ENCODE assay signal across 8 mouse cellular contexts in the genomic region with DNA sequence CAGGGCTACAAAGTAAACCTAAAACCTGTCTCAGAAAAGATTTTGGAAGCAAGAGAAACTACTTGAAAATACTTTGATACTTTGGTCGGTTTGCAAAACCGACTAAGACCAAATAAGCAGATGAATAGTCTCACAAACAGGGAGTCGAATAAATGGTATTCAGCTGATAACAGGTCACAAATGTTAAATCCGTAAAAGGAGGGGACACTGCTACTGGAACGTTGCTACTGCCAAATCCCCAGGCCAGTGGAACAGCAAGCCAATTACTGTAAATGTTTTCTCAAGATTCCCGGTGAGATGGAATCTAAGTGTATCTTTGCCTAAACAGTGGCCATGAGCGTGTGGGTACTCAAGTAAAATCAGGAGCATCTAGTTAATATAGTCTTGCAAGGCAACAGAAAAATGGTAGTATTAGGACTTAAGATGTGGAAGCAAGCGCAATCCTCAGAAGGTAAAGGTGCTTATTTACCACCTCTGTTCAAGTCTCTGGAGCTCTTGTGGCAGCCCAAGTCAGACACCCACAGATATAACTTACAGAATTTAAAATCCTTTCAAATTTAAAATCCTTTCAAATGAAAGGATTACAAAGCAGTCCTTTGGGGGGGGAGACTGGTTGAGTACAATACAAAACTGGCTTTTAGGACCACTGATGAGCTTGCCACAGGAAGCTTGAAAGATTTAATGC. TPM values are rescaled to one million over a fixed set of nuclear protein-coding genes. Genes with fewer than 3 reads are reported as not detected.
DNase-seq lines count a peak whose midpoint lies in the region; ATAC-seq lines count a peak whose summit lies in the region.

No protein-coding gene starts in this region.

- no peaks in the 10 kb centered on the region for H3K27me3 ChIP-seq in lung, embryonic 16.5 days (ENCODE audit: control insufficient read depth, insufficient read depth, low read depth, low read length)
- no peaks in the 10 kb centered on the region for H3K27me3 ChIP-seq in embryonic facial prominence, embryonic 14.5 days (replicated peaks; ENCODE audit: control insufficient read depth, insufficient read depth, low read length)
- H3K27me3 ChIP-seq in limb, embryonic 12.5 days: no peaks in the 10 kb centered on the region
- H3K27me3 ChIP-seq in stomach, embryonic 14.5 days (ENCODE audit: control insufficient read depth, insufficient read depth, low read length): no peaks in the 10 kb centered on the region

- peak overlapping the region; percentile 86 for H3K9ac ChIP-seq in lung, embryonic 16.5 days (ENCODE audit: low read length)
- peak overlapping the region; percentile 83 for H3K9ac ChIP-seq in embryonic facial prominence, embryonic 14.5 days (ENCODE audit: low read depth, low read length)
- H3K9ac ChIP-seq in limb, embryonic 12.5 days (replicated peaks): peak overlapping the region; percentile 76
- peak overlapping the region; percentile 60 for H3K9ac ChIP-seq in stomach, embryonic 14.5 days (replicated peaks; ENCODE audit: low read depth, low read length)

- H3K27ac ChIP-seq in lung, embryonic 16.5 days (ENCODE audit: low read length): peak overlapping the region; percentile 99
- H3K27ac ChIP-seq in embryonic facial prominence, embryonic 14.5 days (replicated peaks; ENCODE audit: low read depth, low read length): peak overlapping the region; percentile 98
- H3K27ac ChIP-seq in limb, embryonic 12.5 days: peak overlapping the region; percentile 98
- peak overlapping the region; percentile 99 for H3K27ac ChIP-seq in stomach, embryonic 14.5 days (ENCODE audit: low read length)

- no peak for ATAC-seq in lung, embryonic 16.5 days (ENCODE audit: low read depth)
- ATAC-seq in embryonic facial prominence, embryonic 14.5 days (ENCODE audit: low read depth): no peak
- no peak for ATAC-seq in limb, embryonic 12.5 days (ENCODE audit: insufficient number of reproducible peaks, insufficient read depth, low FRiP score, low TSS enrichment, low read depth)
- ATAC-seq in stomach, embryonic 14.5 days (ENCODE audit: insufficient number of reproducible peaks, insufficient read depth, low FRiP score, low read depth): no peak

- peaks cover 29% of the 10 kb centered on the region for H3K36me3 ChIP-seq in lung, embryonic 16.5 days (ENCODE audit: control insufficient read depth, insufficient read depth, low read length)
- H3K36me3 ChIP-seq in embryonic facial prominence, embryonic 14.5 days (ENCODE audit: control insufficient read depth, insufficient read depth, low read length): peaks cover 45% of the 10 kb centered on the region
- H3K36me3 ChIP-seq in limb, embryonic 12.5 days: peaks cover 43% of the 10 kb centered on the region
- H3K36me3 ChIP-seq in stomach, embryonic 14.5 days (ENCODE audit: control insufficient read depth, insufficient read depth, low read length): peaks cover 45% of the 10 kb centered on the region

- peak overlapping the region; percentile 67 for H3K4me3 ChIP-seq in lung, embryonic 16.5 days (ENCODE audit: low read length)
- H3K4me3 ChIP-seq in embryonic facial prominence, embryonic 14.5 days (ENCODE audit: low read depth, low read length): peak overlapping the region; percentile 68
- peak overlapping the region; percentile 57 for H3K4me3 ChIP-seq in limb, embryonic 12.5 days (replicated peaks)
- H3K4me3 ChIP-seq in stomach, embryonic 14.5 days (ENCODE audit: low read depth, low read length): peak overlapping the region; percentile 59

- H3K4me2 ChIP-seq in lung, embryonic 16.5 days (ENCODE audit: low read depth, low read length): peak overlapping the region; percentile 67
- H3K4me2 ChIP-seq in embryonic facial prominence, embryonic 14.5 days (ENCODE audit: low read depth, low read length): peak overlapping the region; percentile 75
- peak overlapping the region; percentile 73 for H3K4me2 ChIP-seq in limb, embryonic 12.5 days
- peak overlapping the region; percentile 74 for H3K4me2 ChIP-seq in stomach, embryonic 14.5 days (replicated peaks; ENCODE audit: low read depth, low read length)

- H3K4me1 ChIP-seq in lung, embryonic 16.5 days (replicated peaks; ENCODE audit: control insufficient read depth, insufficient read depth, low read length): peaks cover 20% of the 10 kb centered on the region
- peaks cover 27% of the 10 kb centered on the region for H3K4me1 ChIP-seq in embryonic facial prominence, embryonic 14.5 days (ENCODE audit: control insufficient read depth, insufficient read depth, low read length)
- H3K4me1 ChIP-seq in limb, embryonic 12.5 days (replicated peaks): peaks cover 31% of the 10 kb centered on the region
- peaks cover 10% of the 10 kb centered on the region; the same call in 1 of the 2 replicates for H3K4me1 ChIP-seq in stomach, embryonic 14.5 days (ENCODE audit: control insufficient read depth, insufficient read depth, low read length)

- no peaks in the 10 kb centered on the region for H3K9me3 ChIP-seq in lung, embryonic 16.5 days (ENCODE audit: control insufficient read depth, low read length)
- no peaks in the 10 kb centered on the region for H3K9me3 ChIP-seq in embryonic facial prominence, embryonic 14.5 days (ENCODE audit: control insufficient read depth, low read length)
- no peaks in the 10 kb centered on the region for H3K9me3 ChIP-seq in limb, embryonic 12.5 days
- H3K9me3 ChIP-seq in stomach, embryonic 14.5 days (ENCODE audit: control insufficient read depth, low read depth, low read length): no peaks in the 10 kb centered on the region

- 10% methylated on average over 8 of the region's 8 CpGs for WGBS in lung, embryonic 16.5 days
- 18% methylated on average over 8 of the region's 8 CpGs for WGBS in embryonic facial prominence, embryonic 14.5 days
- 31% methylated on average over 8 of the region's 8 CpGs for WGBS in limb, embryonic 12.5 days
- 12% methylated on average over 8 of the region's 8 CpGs for WGBS in stomach, embryonic 14.5 days

- no peak for DNase-seq in lung, postnatal 36 days
- peak; percentile 26 for DNase-seq in embryonic facial prominence, embryonic 14.5 days (ENCODE audit: low spot score)
- no peak for DNase-seq in frontal cortex, postnatal 25 days (ENCODE audit: low spot score in 2 of 2)
- DNase-seq in ovary, adult 18-20 months (ENCODE audit: low spot score): no peak
- DNase-seq in thymus, postnatal 14 days: no peak

RNA-seq across cellular contexts. Expression of a gene that starts 1.2 kb away (rescaled TPM):
- 113 and 141 TPM in 2 replicates for polyA plus RNA-seq in lung, embryonic 16.5 days (2015; fragmentation: Nextera tagmentation; extraction: Ambion mirVana)
- 107 and 125 TPM in 2 replicates for polyA plus RNA-seq in embryonic facial prominence, embryonic 14.5 days (2014; fragmentation: Nextera tagmentation; extraction: Ambion mirVana)
- 124 and 132 TPM in 2 replicates for polyA plus RNA-seq in limb, embryonic 12.5 days (2016; fragmentation: Nextera tagmentation; extraction: Ambion mirVana)
- polyA plus RNA-seq in stomach, embryonic 14.5 days (2014; fragmentation: Nextera tagmentation; extraction: Ambion mirVana): 138 and 149 TPM in 2 replicates

RNA-seq across cellular contexts. Expression of a gene that starts 17.4 kb away (rescaled TPM):
- polyA plus RNA-seq in lung, embryonic 16.5 days (2015; fragmentation: Nextera tagmentation; extraction: Ambion mirVana): 209 and 239 TPM in 2 replicates
- 366 and 404 TPM in 2 replicates for polyA plus RNA-seq in embryonic facial prominence, embryonic 14.5 days (2014; fragmentation: Nextera tagmentation; extraction: Ambion mirVana)
- polyA plus RNA-seq in limb, embryonic 12.5 days (2016; fragmentation: Nextera tagmentation; extraction: Ambion mirVana): 869 and 872 TPM in 2 replicates
- 364 and 458 TPM in 2 replicates for polyA plus RNA-seq in stomach, embryonic 14.5 days (2014; fragmentation: Nextera tagmentation; extraction: Ambion mirVana)
